Mouse (Mus musculus) C2C12 (cell line): ENCODE data around the gene Hcn2.
A peak's percentile ranks its signal among the peaks of the same experiment; 100 is the strongest.

Source experiments
- CEBPB ChIP-seq: IDR thresholded peaks from one replicate; pipeline ENCODE4 v1.6.1; 2011; ENCODE audit warnings: low read depth, mild to moderate bottlenecking, control low read depth, moderate library complexity
- CTCF ChIP-seq: IDR thresholded peaks from one replicate; pipeline ENCODE4 v1.5.1; 2011; ENCODE audit not compliant: control insufficient read depth, insufficient read depth, insufficient read length
- MAX ChIP-seq: IDR thresholded peaks from one replicate; pipeline ENCODE4 v1.6.1; 2011; ENCODE audit warnings: mild to moderate bottlenecking, control low read depth
- MYOD1 ChIP-seq: IDR thresholded peaks from one replicate; pipeline ENCODE4 v1.6.1; 2011; ENCODE audit warnings: low read depth; ENCODE audit not compliant: control insufficient read depth, insufficient read length
- MYOG ChIP-seq: IDR thresholded peaks from one replicate; pipeline ENCODE4 v1.6.1; 2011; ENCODE audit not compliant: control insufficient read depth, insufficient read length; ENCODE audit errors: extremely low read depth
- USF1 ChIP-seq: IDR thresholded peaks from one replicate; pipeline ENCODE4 v1.6.1; 2011; ENCODE audit warnings: low read depth, mild to moderate bottlenecking, control low read depth, moderate library complexity

GRCm38 (mm10) chr10:79704065-79704969 lies 12.1 kb upstream of the Hcn2 start, which contains the start of gene Bsg:
- peak; percentile 12 for TF ChIP-seq CTCF
- TF ChIP-seq CEBPB = no peak
- TF ChIP-seq USF1 = peak; percentile 96
- no peak for TF ChIP-seq MYOD1
- peak; percentile 49 for TF ChIP-seq MAX
- TF ChIP-seq MYOG = no peak
